Comparison of ENCODE assay signal across 9 mouse cellular contexts in the genomic region with DNA sequence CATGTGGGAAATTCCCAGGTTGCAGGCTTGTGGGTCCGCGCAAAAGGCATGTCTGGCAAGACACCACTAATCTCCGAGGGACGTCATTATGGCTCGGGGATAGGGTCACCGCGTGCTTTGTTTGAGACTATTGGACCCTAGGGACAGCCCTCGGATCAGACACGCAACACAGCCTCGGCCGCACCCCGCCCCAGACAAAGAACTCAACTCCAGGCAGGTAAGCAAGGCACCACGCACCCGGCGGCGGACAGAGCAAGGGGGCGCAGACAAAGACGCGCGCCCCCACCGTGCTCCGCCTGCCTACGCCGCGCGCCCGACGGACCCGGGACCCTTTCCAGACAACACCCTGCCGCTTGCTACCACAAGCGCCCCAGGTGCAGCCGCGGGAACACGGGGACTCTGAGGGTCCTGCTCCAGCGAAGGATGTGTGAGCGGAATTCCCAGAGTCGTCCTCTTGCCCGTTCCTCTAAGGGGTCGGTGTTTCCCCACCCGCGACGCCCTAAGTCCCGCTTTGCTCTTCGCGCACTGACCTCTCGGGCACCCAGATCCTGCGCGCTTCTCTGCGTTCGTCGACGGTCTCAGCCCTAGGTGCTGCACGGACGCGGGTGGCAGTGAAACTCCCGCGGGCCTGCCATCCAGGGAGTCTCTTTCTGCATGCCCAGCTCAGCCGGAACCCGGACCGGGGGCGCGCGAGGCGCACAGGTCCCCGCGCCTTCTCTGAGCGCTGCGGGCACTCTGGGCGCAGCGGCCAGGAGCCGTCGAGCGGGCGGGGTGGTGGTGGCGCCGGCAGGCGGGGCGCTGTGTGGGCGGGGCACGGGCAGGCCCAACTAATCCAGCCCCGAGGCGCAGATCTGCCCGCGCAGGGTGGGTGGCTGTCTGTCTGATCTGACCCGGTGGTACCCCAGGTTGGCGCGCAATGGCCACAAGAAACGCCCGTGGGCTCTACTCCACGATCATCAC. TPM values are rescaled to one million over a fixed set of nuclear protein-coding genes. Genes with fewer than 3 reads are reported as not detected.
DNase-seq lines count a peak whose midpoint lies in the region; ATAC-seq and TF ChIP-seq lines count a peak whose summit lies in the region.
"Had no signal": no experiment of that assay in that cellular context is flagged by ENCODE, and none has a peak within 500 bp of the region (broad histone marks: within the 10 kb centered on the region; RNA-seq: fewer than 3 reads in every experiment).

No protein-coding gene starts in this region.

- H3K4me3 ChIP-seq in E14TG2a.4 (replicated peaks; ENCODE audit: low read length): peak overlapping the region; percentile 92
- H3K4me3 ChIP-seq in forebrain, embryonic 15.5 days: peak overlapping the region; percentile 80
- H3K4me3 ChIP-seq in lung, embryonic 15.5 days: peak overlapping the region; percentile 50

- peak; percentile 64 for DNase-seq in cerebellum, adult 11 months
- peak; percentile 41 for DNase-seq in heart, postnatal 25 days (ENCODE audit: low spot score)
- peak; percentile 59 to 61 for DNase-seq in layer of hippocampus, adult 18-20 months (ENCODE audit: low spot score in 2 of 2)
- DNase-seq in ovary, postnatal 10 days (ENCODE audit: low spot score): peak; percentile 46
- peak; percentile 35 for DNase-seq in urinary bladder, postnatal 10 days (ENCODE audit: low spot score)

- intact Hi-C loops in heart, postnatal 25 days (cut with DNase I): no loop called here

- peaks cover 22% of the 10 kb centered on the region for H3K27me3 ChIP-seq in E14TG2a.4 (ENCODE audit: insufficient read depth, low read length)
- no peaks in the 10 kb centered on the region for H3K27me3 ChIP-seq in forebrain, embryonic 15.5 days
- peaks cover 8% of the 10 kb centered on the region; the same call in 1 of the 2 replicates for H3K27me3 ChIP-seq in lung, embryonic 15.5 days
- H3K27me3 ChIP-seq: Patski had no signal

- no peaks in the 10 kb centered on the region for H3K9me3 ChIP-seq in E14TG2a.4 (ENCODE audit: low read length)
- no peaks in the 10 kb centered on the region for H3K9me3 ChIP-seq in forebrain, embryonic 15.5 days
- H3K9me3 ChIP-seq in lung, embryonic 15.5 days: no peaks in the 10 kb centered on the region

- H3K4me2 ChIP-seq in forebrain, embryonic 15.5 days (replicated peaks): peak overlapping the region; percentile 48
- peak overlapping the region; percentile 71 for H3K4me2 ChIP-seq in lung, embryonic 15.5 days

- peak overlapping the region; percentile 66 for H3K27ac ChIP-seq in forebrain, embryonic 15.5 days (replicated peaks)
- H3K27ac ChIP-seq in lung, embryonic 15.5 days: no peak overlapping the region

- ATAC-seq in forebrain, embryonic 15.5 days (replicated peaks): peak; percentile 91
- ATAC-seq in lung, embryonic 15.5 days (ENCODE audit: borderline replicate concordance, extremely low read depth, low FRiP score, low TSS enrichment): peak; percentile 78; the same call in 1 of the 2 replicates
- ATAC-seq: Patski had no signal

- under 1% methylated on average over 90 of the region's 90 CpGs for WGBS in forebrain, embryonic 15.5 days
- under 1% methylated on average over 79 of the region's 90 CpGs for WGBS in lung, embryonic 15.5 days

- H3K4me1 ChIP-seq in E14TG2a.4 (replicated peaks; ENCODE audit: low read depth, low read length): peaks cover 27% of the 10 kb centered on the region
- H3K4me1 ChIP-seq in forebrain, embryonic 15.5 days: peaks cover 29% of the 10 kb centered on the region
- H3K4me1 ChIP-seq in lung, embryonic 15.5 days: peaks cover 17% of the 10 kb centered on the region

- TF ChIP-seq CTCF in E14TG2a.4 (conservative IDR thresholded peaks at IDR 0.05; ENCODE audit: low read length): no peak

- H3K36me3 ChIP-seq in E14TG2a.4 (ENCODE audit: insufficient read depth, low read length): peaks cover 65% of the 10 kb centered on the region
- no peaks in the 10 kb centered on the region for H3K36me3 ChIP-seq in forebrain, embryonic 15.5 days
- H3K36me3 ChIP-seq in lung, embryonic 15.5 days: no peaks in the 10 kb centered on the region

- peak overlapping the region; percentile 79 for H3K9ac ChIP-seq in forebrain, embryonic 15.5 days (replicated peaks)
- H3K9ac ChIP-seq in lung, embryonic 15.5 days: peak overlapping the region; percentile 37

RNA-seq across cellular contexts. Expression of gene Lrcol1, which starts 42.1 kb away (rescaled TPM):
- not detected in 2 replicates for polyA plus RNA-seq in forebrain, embryonic 15.5 days (2015; fragmentation: Nextera tagmentation; extraction: Ambion mirVana)
- total RNA-seq in heart, postnatal 25 days (2021): not detected
- not detected for total RNA-seq in layer of hippocampus, adult 18-20 months (2021)
- 1.9 and 2.8 TPM in 2 replicates for polyA plus RNA-seq in lung, embryonic 15.5 days (2015; fragmentation: Nextera tagmentation; extraction: Ambion mirVana)
- polyA plus RNA-seq: Patski had no signal

RNA-seq across cellular contexts. Expression of gene P2rx2, which starts 43.6 kb away (rescaled TPM):
- 5.7 and 6.8 TPM in 2 replicates for polyA plus RNA-seq in forebrain, embryonic 15.5 days (2015; fragmentation: Nextera tagmentation; extraction: Ambion mirVana)
- total RNA-seq in heart, postnatal 25 days (2021): not detected
- total RNA-seq in layer of hippocampus, adult 18-20 months (2021): not detected
- polyA plus RNA-seq in lung, embryonic 15.5 days (2015; fragmentation: Nextera tagmentation; extraction: Ambion mirVana): 13.9 and 15.1 TPM in 2 replicates
